Mouse (Mus musculus) neural tube, embryonic 14.5 days (tissue): ENCODE measurements around the gene Ccnd1. TPM values are rescaled to one million over a fixed set of nuclear protein-coding genes. Genes with fewer than 3 reads are reported as not detected.

Source experiments
- ATAC-seq: fragments of 200-750 bp; cut with Nextera tagmentation; 2 replicates; pipeline ENCODE4 v1.8.0; 2017; ENCODE audit warnings: low read depth, mild to moderate bottlenecking, moderate TSS enrichment, moderate library complexity
- H3K27ac ChIP-seq: fragments of 300-500 bp; sonication (generic); 2 replicates; pipeline ENCODE4 v1.5.1; 2014; ENCODE audit warnings: low read depth, mild to moderate bottlenecking, control low read depth, low read length, moderate library complexity, mixed read lengths
- H3K27me3 ChIP-seq: fragments of 300-500 bp; sonication (generic); 2 replicates; pipeline ENCODE4 v1.6.1; 2014; ENCODE audit warnings: low read length; ENCODE audit not compliant: control insufficient read depth, insufficient read depth
- H3K36me3 ChIP-seq: fragments of 300-500 bp; sonication (generic); 2 replicates; pipeline ENCODE4 v1.6.1; 2014; ENCODE audit warnings: low read length, mixed read lengths; ENCODE audit not compliant: control insufficient read depth, insufficient read depth
- H3K4me1 ChIP-seq: fragments of 300-500 bp; sonication (generic); 2 replicates; pipeline ENCODE4 v1.6.1; 2014; ENCODE audit warnings: low read length; ENCODE audit not compliant: control insufficient read depth, insufficient read depth
- H3K4me2 ChIP-seq: fragments of 300-500 bp; sonication (generic); 2 replicates; pipeline ENCODE4 v1.6.1; 2014; ENCODE audit warnings: mild to moderate bottlenecking, low read depth, low read length, control low read depth
- H3K4me3 ChIP-seq: fragments of 300-500 bp; sonication (generic); 2 replicates; pipeline ENCODE4 v1.5.1; 2014; ENCODE audit warnings: low read depth, low read length, control low read depth, mixed read lengths
- H3K9ac ChIP-seq: fragments of 300-500 bp; sonication (generic); replicated peaks from 2 replicates; pipeline ENCODE4 v1.6.1; 2014; ENCODE audit warnings: low read depth, mild to moderate bottlenecking, control low read depth, low read length, mixed read lengths
- H3K9me3 ChIP-seq: fragments of 300-500 bp; sonication (generic); 2 replicates; pipeline ENCODE4 v1.6.1; 2016; ENCODE audit warnings: low read length; ENCODE audit not compliant: control insufficient read depth
- WGBS: fragments of 180-500 bp; shearing (Covaris S2); extraction: QIAGEN DNeasy Blood & Tissue Kit; methylation state at CpG from one replicate; pipeline ENCODE4 v1.1.7; 2014; 5-methylcytosine and 5-hydroxymethylcytosine counted together
- polyA plus RNA-seq: library from polyadenylated mRNA; unstranded; fragments of >200 nt; fragmentation: Nextera tagmentation; extraction: Ambion mirVana; gene quantifications from 2 replicates; pipeline ENCODE4 v1.2.1, GENCODE M21; 2014

Gene Ccnd1
- polyA plus RNA-seq, 1 experiment from 2014 or later: 12.1 TPM

DNA sequence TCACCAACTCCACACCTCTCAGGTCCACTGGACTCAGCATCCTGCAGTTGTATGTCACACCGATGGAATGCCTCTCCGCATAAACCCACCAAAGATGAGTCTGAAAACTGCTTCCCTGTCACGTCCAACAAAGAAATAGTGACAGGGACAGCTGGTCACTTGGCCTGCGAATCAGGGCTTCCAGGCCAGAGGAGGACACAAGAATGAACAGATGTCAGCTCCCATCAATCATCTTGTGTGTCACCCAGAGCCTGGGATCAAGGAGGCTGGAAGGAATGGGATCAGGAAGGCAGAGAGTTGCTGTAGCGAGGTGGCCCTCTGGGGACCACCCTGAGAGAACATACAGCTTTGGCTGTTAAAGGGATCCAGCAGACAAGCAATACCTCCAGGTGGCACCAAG, 4.8 kb downstream of the Ccnd1 start:
- H3K27me3 ChIP-seq: peaks cover 16% of the 10 kb centered on the region; the same call in 1 of the 2 replicates
- H3K36me3 ChIP-seq: no peaks in the 10 kb centered on the region
- H3K4me2 ChIP-seq: no peak overlapping the region
- no peak overlapping the region for H3K27ac ChIP-seq
- WGBS: 54% methylated on average over 5 of the region's 5 CpGs
- H3K9me3 ChIP-seq: no peaks in the 10 kb centered on the region
- no peak overlapping the region for H3K4me3 ChIP-seq
- no peak overlapping the region for H3K9ac ChIP-seq
- ATAC-seq: no peak
- peaks cover 24% of the 10 kb centered on the region for H3K4me1 ChIP-seq

DNA sequence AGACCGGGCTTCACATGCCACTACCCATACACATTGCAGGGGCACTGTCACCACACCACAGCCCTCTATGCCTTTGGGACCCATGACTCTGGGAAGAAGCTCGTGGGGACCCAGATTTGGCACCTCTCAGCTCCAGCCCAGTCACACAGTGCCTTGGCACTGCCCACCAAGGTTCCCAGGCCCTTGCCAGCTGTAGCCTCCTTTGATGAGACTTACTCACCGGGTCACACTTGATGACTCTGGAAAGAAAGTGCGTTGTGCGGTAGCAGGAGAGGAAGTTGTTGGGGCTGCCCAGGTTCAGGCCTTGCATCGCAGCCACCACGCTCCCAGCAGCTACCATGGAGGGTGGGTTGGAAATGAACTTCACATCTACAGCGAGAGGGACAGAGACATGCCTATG, 5.9 kb downstream of the Ccnd1 start:
- Histone ChIP-seq H3K9ac (no peak overlapping the region), H3K4me3 (no peak overlapping the region), H3K4me2 (no peak overlapping the region), H3K27me3 (peaks cover 7% of the 10 kb centered on the region; the same call in 1 of the 2 replicates), H3K9me3 (no peaks in the 10 kb centered on the region), H3K36me3 (no peaks in the 10 kb centered on the region), H3K4me1 (peaks cover 13% of the 10 kb centered on the region), H3K27ac (no peak overlapping the region)
- ATAC-seq: no peak
- WGBS: 91% methylated on average over 8 of the region's 8 CpGs

DNA sequence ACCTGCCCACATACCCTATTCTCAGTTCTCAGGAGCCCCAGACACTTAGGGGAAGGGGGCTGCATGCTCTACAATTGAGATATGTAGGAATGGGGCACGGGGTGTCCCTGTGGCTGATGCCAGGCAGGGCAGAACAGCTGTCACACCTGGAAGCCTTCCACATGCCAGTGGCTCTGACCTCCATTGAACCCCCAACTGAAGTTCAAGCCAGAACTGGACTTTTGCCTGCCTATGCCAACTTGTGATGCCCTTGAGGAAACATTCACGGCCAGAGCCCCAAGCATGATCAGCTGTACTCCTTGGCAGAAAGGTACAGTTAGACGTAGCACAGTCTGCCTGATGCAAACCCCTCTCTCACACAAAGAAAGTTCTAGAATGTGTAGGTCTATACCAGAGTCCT, 6.4 kb downstream of the Ccnd1 start:
- H3K36me3 ChIP-seq: no peaks in the 10 kb centered on the region
- H3K4me1 ChIP-seq: peaks cover 9% of the 10 kb centered on the region
- no peak overlapping the region for H3K27ac ChIP-seq
- peaks cover 5% of the 10 kb centered on the region; the same call in 1 of the 2 replicates for H3K27me3 ChIP-seq
- H3K9ac ChIP-seq: no peak overlapping the region
- H3K9me3 ChIP-seq: no peaks in the 10 kb centered on the region
- WGBS: 91% methylated on average over 3 of the region's 3 CpGs
- no peak overlapping the region for H3K4me3 ChIP-seq
- ATAC-seq: no peak
- H3K4me2 ChIP-seq: no peak overlapping the region

DNA sequence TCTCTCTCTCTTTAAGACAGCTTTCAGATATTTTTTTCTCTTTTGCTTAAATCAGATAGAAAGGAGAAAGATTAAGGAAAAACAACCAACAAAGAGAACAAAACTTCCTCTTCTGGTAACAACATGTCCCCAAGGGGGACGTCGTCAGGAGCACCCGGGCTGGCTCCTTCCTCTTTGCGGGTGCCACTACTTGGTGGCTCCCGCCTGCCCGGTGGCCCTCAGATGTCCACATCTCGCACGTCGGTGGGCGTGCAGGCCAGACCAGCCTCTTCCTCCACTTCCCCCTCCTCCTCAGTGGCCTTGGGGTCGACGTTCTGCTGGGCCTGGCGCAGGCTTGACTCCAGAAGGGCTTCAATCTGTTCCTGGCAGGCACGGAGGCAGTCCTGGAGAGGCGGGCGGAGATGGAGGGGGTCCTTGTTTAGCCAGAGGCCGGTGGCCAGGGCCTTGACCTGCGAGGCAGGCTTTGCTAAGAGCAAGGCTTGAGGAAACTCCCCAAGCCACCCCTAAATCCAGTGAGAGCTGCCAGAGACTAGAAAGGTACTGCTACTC, 7.3 kb downstream of the Ccnd1 start:
- Histone ChIP-seq H3K9ac (no peak overlapping the region), H3K27me3 (no peaks in the 10 kb centered on the region), H3K4me1 (peaks cover 5% of the 10 kb centered on the region; the same call in 1 of the 2 replicates), H3K27ac (no peak overlapping the region), H3K36me3 (no peaks in the 10 kb centered on the region), H3K9me3 (no peaks in the 10 kb centered on the region), H3K4me3 (no peak overlapping the region), H3K4me2 (no peak overlapping the region)
- no peak for ATAC-seq
- WGBS: 73% methylated on average over 18 of the region's 18 CpGs

DNA sequence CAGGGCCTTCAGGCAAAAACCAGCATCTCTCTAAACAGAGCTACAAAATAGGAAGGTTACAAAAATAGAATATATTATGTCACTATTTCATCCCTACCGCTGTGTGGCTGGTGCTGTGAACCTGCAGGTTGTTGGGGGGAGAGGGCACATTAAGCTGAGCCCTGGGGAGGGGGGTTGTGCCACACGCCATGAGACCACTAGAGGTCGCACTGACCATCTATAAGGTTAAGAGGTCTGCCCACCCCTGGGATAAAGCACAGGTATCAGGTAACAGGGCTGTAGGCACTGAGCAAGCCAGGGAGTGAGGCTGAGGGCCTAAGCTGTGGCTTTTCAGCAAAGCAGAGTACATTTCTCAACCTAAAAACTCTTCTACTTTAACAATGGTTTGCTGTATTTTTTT, 7.9 kb downstream of the Ccnd1 start:
- ATAC-seq: no peak
- Histone ChIP-seq H3K36me3 (no peaks in the 10 kb centered on the region), H3K27ac (no peak overlapping the region), H3K4me3 (no peak overlapping the region), H3K9ac (no peak overlapping the region), H3K4me1 (peaks cover 5% of the 10 kb centered on the region; the same call in 1 of the 2 replicates), H3K9me3 (no peaks in the 10 kb centered on the region), H3K27me3 (no peaks in the 10 kb centered on the region), H3K4me2 (no peak overlapping the region)
- WGBS: 34% methylated on average over 3 of the region's 3 CpGs

DNA sequence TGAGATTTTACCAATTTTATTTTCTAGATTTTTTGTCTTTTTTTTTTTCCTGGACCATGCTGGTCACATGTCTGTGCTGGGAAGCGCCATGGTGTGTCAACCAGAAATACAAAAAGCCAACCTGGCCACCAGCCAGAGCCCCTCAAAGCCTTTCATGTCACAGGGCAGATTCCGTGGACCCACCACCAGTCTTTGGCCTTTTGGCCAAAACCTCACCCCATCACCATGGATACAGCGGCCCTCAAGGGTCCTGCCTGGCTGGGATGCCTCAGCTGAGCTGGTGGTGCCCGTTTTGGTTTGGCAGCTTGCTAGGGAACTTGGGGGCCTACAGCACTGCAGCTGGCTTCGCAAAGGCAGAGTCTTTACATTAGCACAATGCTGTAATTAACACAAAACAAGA, 9.8 kb downstream of the Ccnd1 start:
- Histone ChIP-seq H3K9ac (no peak overlapping the region), H3K27me3 (no peaks in the 10 kb centered on the region), H3K27ac (no peak overlapping the region), H3K4me3 (no peak overlapping the region), H3K36me3 (no peaks in the 10 kb centered on the region), H3K9me3 (no peaks in the 10 kb centered on the region), H3K4me2 (no peak overlapping the region), H3K4me1 (peaks cover 5% of the 10 kb centered on the region; the same call in 1 of the 2 replicates)
- 35% methylated on average over 5 of the region's 5 CpGs for WGBS
- ATAC-seq: no peak

DNA sequence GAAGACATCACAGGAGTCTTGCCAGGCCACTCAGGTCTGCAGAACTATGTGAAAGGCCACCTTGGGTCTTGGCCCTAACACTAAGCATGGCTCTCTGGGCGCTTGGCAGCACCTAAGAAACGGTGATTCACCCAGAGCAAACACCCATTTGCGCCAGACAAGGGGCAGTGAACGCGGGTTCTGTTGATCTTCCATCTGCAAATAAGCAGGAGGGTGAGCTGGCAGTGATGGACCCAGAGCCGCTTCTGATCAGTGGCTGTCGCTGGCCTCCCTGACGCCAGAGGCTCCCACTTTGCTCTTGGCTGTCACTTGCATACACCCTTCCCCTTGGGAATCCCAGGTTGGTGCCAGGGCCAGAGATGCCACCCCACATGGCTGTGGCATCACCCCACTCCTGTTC, 10.2 kb downstream of the Ccnd1 start:
- no peaks in the 10 kb centered on the region for H3K27me3 ChIP-seq
- no peaks in the 10 kb centered on the region for H3K9me3 ChIP-seq
- H3K27ac ChIP-seq: no peak overlapping the region
- H3K9ac ChIP-seq: no peak overlapping the region
- ATAC-seq: no peak
- H3K4me1 ChIP-seq: peaks cover 5% of the 10 kb centered on the region; the same call in 1 of the 2 replicates
- 84% methylated on average over 8 of the region's 8 CpGs for WGBS
- H3K36me3 ChIP-seq: no peaks in the 10 kb centered on the region
- H3K4me2 ChIP-seq: no peak overlapping the region
- H3K4me3 ChIP-seq: no peak overlapping the region

DNA sequence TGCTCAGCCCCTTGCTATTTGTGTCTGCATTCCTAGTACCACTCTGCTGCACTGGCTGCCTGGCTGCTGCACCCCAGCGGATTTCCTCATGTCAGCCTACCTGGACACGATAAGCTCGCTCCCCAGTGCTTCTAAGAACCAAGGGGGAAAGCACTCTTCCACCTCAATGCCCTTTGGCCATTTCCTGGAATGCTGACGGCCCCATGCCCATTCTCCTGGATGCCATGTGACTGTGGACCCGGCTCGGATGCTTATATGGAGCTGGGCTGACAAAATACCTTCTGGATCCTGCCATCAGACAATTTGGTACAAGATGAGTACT, 10.9 kb downstream of the Ccnd1 start:
- Histone ChIP-seq H3K4me3 (no peak overlapping the region), H3K27me3 (no peaks in the 10 kb centered on the region), H3K9ac (no peak overlapping the region), H3K27ac (no peak overlapping the region), H3K4me1 (peaks cover 5% of the 10 kb centered on the region; the same call in 1 of the 2 replicates), H3K9me3 (no peaks in the 10 kb centered on the region), H3K4me2 (no peak overlapping the region), H3K36me3 (no peaks in the 10 kb centered on the region)
- ATAC-seq: no peak
- 84% methylated on average over 6 of the region's 6 CpGs for WGBS

DNA sequence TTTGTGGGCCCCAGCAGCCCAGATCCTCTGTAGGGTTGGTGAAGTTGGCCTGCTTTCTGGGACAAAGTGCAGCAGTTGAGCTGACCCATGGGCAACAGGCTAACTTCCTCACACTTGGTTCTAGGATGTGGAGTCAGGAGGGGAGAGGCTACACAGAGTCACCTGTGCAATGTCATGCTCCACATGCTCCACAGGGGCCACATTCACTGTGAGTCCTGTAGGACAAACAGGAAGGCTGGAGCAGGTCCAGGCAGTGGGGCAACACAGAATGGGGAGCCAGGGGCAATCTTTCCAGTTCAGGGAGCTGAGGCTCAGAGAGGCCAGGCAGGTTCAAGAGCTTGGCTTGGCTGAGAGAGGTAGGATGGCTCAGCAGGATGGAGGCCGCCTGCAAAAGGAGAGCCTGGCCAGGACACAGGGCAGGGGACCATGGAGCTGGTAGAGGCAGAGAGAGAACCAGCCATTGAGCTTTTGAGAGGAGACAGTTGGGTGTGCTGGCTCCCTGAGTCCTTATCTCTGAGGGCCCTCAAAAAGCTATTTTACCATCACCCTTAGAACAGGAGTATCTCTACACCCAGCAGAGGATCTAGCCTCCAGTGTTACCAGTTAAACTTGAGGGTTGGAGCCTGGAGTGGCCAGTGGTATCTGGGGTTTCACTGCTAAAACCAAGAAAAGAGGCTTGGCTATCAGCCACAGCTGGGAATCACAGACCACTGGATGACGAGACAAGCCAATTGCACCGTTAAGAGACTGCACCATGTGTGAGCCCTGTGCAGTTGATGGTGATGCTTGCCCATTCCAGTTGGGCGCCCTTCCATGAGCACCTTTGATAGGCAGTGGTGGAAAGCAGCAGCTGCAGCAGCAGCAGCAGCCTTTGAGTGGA, 11.5 kb downstream of the Ccnd1 start:
- H3K27me3 ChIP-seq: no peaks in the 10 kb centered on the region
- H3K9ac ChIP-seq: no peak overlapping the region
- no peak overlapping the region for H3K4me3 ChIP-seq
- ATAC-seq: no peak
- 76% methylated on average over 4 of the region's 4 CpGs for WGBS
- H3K27ac ChIP-seq: no peak overlapping the region
- H3K4me2 ChIP-seq: no peak overlapping the region
- no peaks in the 10 kb centered on the region for H3K9me3 ChIP-seq
- no peaks in the 10 kb centered on the region for H3K36me3 ChIP-seq
- peaks cover 5% of the 10 kb centered on the region; the same call in 1 of the 2 replicates for H3K4me1 ChIP-seq
